Mouse (Mus musculus): ENCODE measurements around the gene Adgrl2. TPM values are rescaled to one million over a fixed set of nuclear protein-coding genes. Genes with fewer than 3 reads are reported as not detected.

Gene Adgrl2
- polyA plus RNA-seq, 1 experiment from 2014 or later: 64.4 TPM

GRCm38 (mm10) chr3:148819323-148820046 lies 170.9 kb downstream of the Adgrl2 start:
- no peak overlapping the region for H3K27ac ChIP-seq
- no peaks in the 10 kb centered on the region for H3K4me1 ChIP-seq (replicated peaks)
- 89% methylated on average over 33 of the region's 33 CpGs for WGBS
- H3K9me3 ChIP-seq: no peaks in the 10 kb centered on the region
- H3K27me3 ChIP-seq (ENCODE audit: insufficient read depth, poor library complexity, severe bottlenecking): no peaks in the 10 kb centered on the region
- peaks cover 100% of the 10 kb centered on the region for H3K36me3 ChIP-seq
- no peak for DNase-seq (ENCODE audit: low spot score)
- no peak overlapping the region for H3K4me3 ChIP-seq

GRCm38 (mm10) chr3:148818414-148819105 lies 171.8 kb downstream of the Adgrl2 start:
- H3K4me1 ChIP-seq (replicated peaks): no peaks in the 10 kb centered on the region
- H3K9me3 ChIP-seq: no peaks in the 10 kb centered on the region
- no peak for DNase-seq (ENCODE audit: low spot score)
- H3K36me3 ChIP-seq: peaks cover 92% of the 10 kb centered on the region
- no peak overlapping the region for H3K4me3 ChIP-seq
- no peak overlapping the region for H3K27ac ChIP-seq
- WGBS: 91% methylated on average over 6 of the region's 6 CpGs
- H3K27me3 ChIP-seq (ENCODE audit: insufficient read depth, poor library complexity, severe bottlenecking): no peaks in the 10 kb centered on the region

GRCm38 (mm10) chr3:148817491-148817890 lies 172.9 kb downstream of the Adgrl2 start:
- H3K4me1 ChIP-seq (replicated peaks): peaks cover 2% of the 10 kb centered on the region
- H3K27ac ChIP-seq: no peak overlapping the region
- no peaks in the 10 kb centered on the region for H3K9me3 ChIP-seq
- 97% methylated on average over 25 of the region's 25 CpGs for WGBS
- DNase-seq (ENCODE audit: low spot score): no peak
- peaks cover 81% of the 10 kb centered on the region for H3K36me3 ChIP-seq
- H3K4me3 ChIP-seq: no peak overlapping the region
- H3K27me3 ChIP-seq (ENCODE audit: insufficient read depth, poor library complexity, severe bottlenecking): no peaks in the 10 kb centered on the region

- Histone ChIP-seq H3K27ac (no peak overlapping the region), H3K4me1 (replicated peaks) (peaks cover 15% of the 10 kb centered on the region)
- whole genome bisulfite sequencing: 86% methylated on average over 6 of the region's 6 CpGs
These were observed 177.2 kb downstream of the Adgrl2 start for GRCm38 (mm10) chr3:148813121-148813520.

GRCm38 (mm10) chr3:148812059-148812458 lies 178.3 kb downstream of the Adgrl2 start:
- DNase-seq (ENCODE audit: low spot score): no peak
- Histone ChIP-seq H3K4me1 (replicated peaks) (peaks cover 15% of the 10 kb centered on the region), H3K27ac (no peak overlapping the region), H3K36me3 (peaks cover 27% of the 10 kb centered on the region), H3K9me3 (no peaks in the 10 kb centered on the region), H3K4me3 (no peak overlapping the region), H3K27me3 (ENCODE audit: insufficient read depth, poor library complexity, severe bottlenecking) (no peaks in the 10 kb centered on the region)
- WGBS: 37% methylated on average over 1 of the region's 1 CpGs

More at GRCm38 (mm10) chr3:148813121-148813520, 177.2 kb downstream of the Adgrl2 start:
- Histone ChIP-seq H3K36me3 (peaks cover 38% of the 10 kb centered on the region), H3K4me3 (no peak overlapping the region), H3K9me3 (no peaks in the 10 kb centered on the region), H3K27me3 (ENCODE audit: insufficient read depth, poor library complexity, severe bottlenecking) (no peaks in the 10 kb centered on the region)
- DNase-seq (ENCODE audit: low spot score): no peak

- no peak overlapping the region for H3K27ac ChIP-seq
- H3K27me3 ChIP-seq (ENCODE audit: insufficient read depth, poor library complexity, severe bottlenecking): no peaks in the 10 kb centered on the region
- no peak for DNase-seq (ENCODE audit: low spot score)
- WGBS: 85% methylated on average over 9 of the region's 9 CpGs
- no peaks in the 10 kb centered on the region for H3K36me3 ChIP-seq
- H3K4me1 ChIP-seq (replicated peaks): peaks cover 11% of the 10 kb centered on the region
- no peak overlapping the region for H3K4me3 ChIP-seq
- no peaks in the 10 kb centered on the region for H3K9me3 ChIP-seq
These were observed 183.4 kb downstream of the Adgrl2 start for GRCm38 (mm10) chr3:148806977-148807376.

- no peaks in the 10 kb centered on the region for H3K36me3 ChIP-seq
- H3K27ac ChIP-seq: no peak overlapping the region
- H3K4me3 ChIP-seq: no peak overlapping the region
- WGBS: 70% methylated on average over 10 of the region's 10 CpGs
- peaks cover 3% of the 10 kb centered on the region; the same call in 1 of the 2 replicates for H3K27me3 ChIP-seq (ENCODE audit: insufficient read depth, poor library complexity, severe bottlenecking)
- peaks cover 6% of the 10 kb centered on the region for H3K4me1 ChIP-seq (replicated peaks)
- DNase-seq (ENCODE audit: low spot score): no peak
- H3K9me3 ChIP-seq: no peaks in the 10 kb centered on the region
These were observed 197.0 kb downstream of the Adgrl2 start for GRCm38 (mm10) chr3:148793286-148793913.

- 89% methylated on average over 6 of the region's 6 CpGs for WGBS
- H3K9me3 ChIP-seq: no peaks in the 10 kb centered on the region
- no peaks in the 10 kb centered on the region for H3K4me1 ChIP-seq (replicated peaks)
- H3K4me3 ChIP-seq: no peak overlapping the region
- DNase-seq (ENCODE audit: low spot score): no peak
- H3K27me3 ChIP-seq (ENCODE audit: insufficient read depth, poor library complexity, severe bottlenecking): no peaks in the 10 kb centered on the region
- no peaks in the 10 kb centered on the region for H3K36me3 ChIP-seq
- H3K27ac ChIP-seq: no peak overlapping the region
These were observed 220.0 kb downstream of the Adgrl2 start for GRCm38 (mm10) chr3:148770310-148770709.
